Mouse (Mus musculus): Measurements from ENCODE around the gene Efs.
"Not testable (repeated sequence)": the region's sequence is repeated elsewhere in the genome, so short reads cannot be mapped to it uniquely, and the experiment has no call there.

DNA sequence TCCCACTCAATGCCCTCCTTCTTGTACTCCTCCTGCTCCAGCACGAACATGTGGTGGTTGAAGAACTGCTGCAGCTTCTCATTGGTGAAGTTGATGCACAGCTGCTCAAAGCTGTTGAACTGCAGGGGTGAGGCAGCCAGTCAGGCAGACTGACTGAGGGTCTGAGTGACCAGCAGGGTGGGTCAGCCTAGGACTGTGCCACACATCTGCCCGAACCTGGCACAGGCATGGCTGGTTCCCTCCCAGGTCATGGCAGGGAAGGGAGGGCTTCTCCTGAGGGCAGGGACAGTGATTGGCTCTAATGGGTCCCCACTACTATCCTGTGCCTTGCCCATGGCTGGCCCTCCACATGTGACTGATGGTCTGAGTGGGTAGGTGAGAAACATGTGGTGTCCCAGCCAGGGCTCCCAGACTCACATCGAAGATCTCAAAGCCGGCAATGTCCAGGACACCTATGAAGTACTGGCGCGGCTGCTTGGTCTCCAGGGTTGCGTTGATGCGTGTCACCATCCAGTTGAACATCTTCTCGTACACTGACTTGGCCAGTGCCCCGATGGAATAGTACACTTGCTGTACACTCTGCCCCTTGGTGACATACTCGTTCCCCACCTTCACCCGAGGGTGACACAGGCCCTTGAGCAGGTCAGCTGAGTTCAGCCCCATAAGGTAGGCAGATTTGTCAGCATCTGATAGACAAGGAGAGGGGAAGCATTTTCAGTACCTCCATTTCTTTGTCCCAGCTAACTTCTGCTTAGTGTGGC, 34.1 kb upstream of the Efs start:
- not testable (repeated sequence) for TF ChIP-seq GATA1 (IDR thresholded peaks at IDR 0.05; ENCODE audit: borderline replicate concordance, low read length); FLI1 (IDR thresholded peaks at IDR 0.05; ENCODE audit: low read length)
